Mouse (Mus musculus): ENCODE measurements around the gene Dazap1.

- no peak for TF ChIP-seq MAFK (IDR thresholded peaks at IDR 0.05; ENCODE audit: insufficient read depth, low read depth, low read length)
- no peak for TF ChIP-seq HCFC1 (IDR thresholded peaks at IDR 0.05; ENCODE audit: borderline replicate concordance, insufficient read depth, low read length)
- no peak for TF ChIP-seq ZC3H11A (IDR thresholded peaks at IDR 0.05; ENCODE audit: borderline replicate concordance, low read depth, low read length)
Observed at GRCm38 (mm10) chr10:80302471-80302881, 41.2 kb downstream of the Dazap1 start.

Data from ES-E14 (cell line).